Mouse (Mus musculus) layer of hippocampus, postnatal 25 days (tissue): ENCODE results near the gene Btbd9. TPM values are rescaled to one million over a fixed set of nuclear protein-coding genes. Genes with fewer than 3 reads are reported as not detected.

Experiments
- DNase-seq, 2 experiments: peaks; one replicate each; pipeline ENCODE4 v3.0.0; 2022; ENCODE audit warnings: mixed read lengths in 2 of 2, low spot score in 1 of 2; ENCODE audit errors: extremely low spot score in 1 of 2
- total RNA-seq, 2 experiments: library from RNA; stranded (reverse); gene quantifications; 2 replicates each; pipeline ENCODE4 v1.2.3; 2021

Btbd9 gene
- total RNA-seq, 2 experiments from 2014 or later: 138 to 162 TPM

GRCm38 (mm10) chr17:30490601-30491000 lies 85.7 kb downstream of the Btbd9 start:
- DNase-seq: no peak

GRCm38 (mm10) chr17:30490086-30490485 lies 86.2 kb downstream of the Btbd9 start:
- no peak for DNase-seq

- DNase-seq: no peak
Observed at GRCm38 (mm10) chr17:30489629-30490028, 86.7 kb downstream of the Btbd9 start.

DNA sequence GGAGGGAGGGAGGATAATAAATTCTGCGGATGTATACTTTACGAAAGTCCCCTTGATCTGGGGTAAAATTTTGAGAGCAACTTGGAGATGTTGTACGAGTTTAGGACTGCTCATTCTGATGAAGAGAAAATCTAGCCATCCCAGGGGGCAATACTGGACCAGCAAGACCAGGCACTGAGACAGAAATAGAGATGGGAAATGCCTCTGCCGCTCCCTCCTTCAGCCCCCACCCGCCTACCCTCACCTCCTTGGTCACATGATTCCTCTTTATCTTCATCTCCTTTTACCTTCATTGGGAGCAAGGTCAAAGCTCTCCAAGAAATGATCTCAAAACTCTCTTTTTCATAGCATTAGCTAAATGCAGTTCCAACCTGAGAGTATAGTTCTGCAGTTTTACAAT lies 88.6 kb downstream of the Btbd9 start:
- DNase-seq: no peak

DNA sequence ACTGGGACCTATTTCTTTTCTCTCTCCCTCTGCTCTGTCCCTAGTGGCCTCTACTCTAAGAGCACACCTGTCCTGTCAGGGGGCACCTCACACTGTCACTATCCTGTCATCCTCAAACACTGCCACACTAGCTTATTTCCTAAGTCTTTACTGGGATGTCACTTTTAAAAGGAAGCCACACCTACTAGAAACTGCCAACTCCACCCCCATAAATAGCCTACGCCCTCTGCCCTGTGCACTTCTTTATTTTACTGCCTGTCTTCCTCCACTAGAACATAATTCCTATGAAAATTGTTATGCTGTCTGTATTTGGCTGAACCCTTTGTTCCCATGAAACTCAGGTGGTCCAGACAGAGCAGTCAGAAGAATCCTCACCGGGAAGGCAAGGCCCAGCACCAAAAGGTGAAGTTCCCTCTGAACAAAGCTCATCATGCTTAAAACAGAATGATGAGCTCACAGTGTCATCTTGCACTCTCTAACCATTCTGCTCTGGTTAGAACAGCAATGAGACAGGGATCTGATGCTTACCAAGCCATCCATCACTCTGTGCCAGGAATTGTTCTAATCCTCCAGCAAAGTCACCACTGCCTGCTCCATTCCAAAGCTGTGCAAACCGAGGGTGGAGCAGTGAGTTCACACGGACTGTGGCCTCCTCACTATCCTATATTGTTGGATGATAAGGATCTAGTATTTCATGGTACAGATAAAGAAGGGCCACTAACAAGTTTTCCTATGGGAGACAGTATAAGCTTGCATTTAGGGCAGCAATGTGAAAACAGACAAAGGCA lies 91.0 kb downstream of the Btbd9 start:
- peak in 1 of 2 experiments; percentile 2 for DNase-seq

DNA sequence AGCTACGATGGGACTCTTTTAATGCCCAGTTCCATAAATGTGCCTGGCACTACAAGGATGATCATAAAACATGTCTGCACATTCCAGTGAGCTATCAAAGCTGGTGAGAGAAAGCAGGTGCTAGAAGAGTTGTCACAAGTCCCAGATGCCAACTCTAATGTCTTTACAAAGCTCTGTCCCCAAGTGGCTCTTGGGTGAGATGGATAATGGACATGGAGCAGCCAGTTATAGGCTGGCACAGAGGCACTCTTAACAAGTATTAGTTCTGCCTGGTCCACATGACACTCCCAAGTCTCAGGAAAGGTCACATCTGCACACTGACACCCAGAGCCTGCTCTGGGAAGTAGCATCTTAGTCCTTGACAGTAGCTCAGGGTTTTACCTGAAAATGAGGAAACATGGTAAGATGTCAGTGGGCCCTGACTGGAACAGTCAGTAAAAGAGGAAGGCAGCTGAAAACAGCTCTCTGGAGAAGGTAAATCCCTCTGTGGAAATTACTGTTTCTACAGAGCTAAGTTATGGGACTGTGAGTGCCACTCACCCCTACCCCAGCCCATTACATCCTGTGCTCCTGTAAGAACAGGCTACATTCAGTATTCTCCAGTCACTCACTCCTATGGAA lies 91.7 kb downstream of the Btbd9 start:
- no peak for DNase-seq

DNA sequence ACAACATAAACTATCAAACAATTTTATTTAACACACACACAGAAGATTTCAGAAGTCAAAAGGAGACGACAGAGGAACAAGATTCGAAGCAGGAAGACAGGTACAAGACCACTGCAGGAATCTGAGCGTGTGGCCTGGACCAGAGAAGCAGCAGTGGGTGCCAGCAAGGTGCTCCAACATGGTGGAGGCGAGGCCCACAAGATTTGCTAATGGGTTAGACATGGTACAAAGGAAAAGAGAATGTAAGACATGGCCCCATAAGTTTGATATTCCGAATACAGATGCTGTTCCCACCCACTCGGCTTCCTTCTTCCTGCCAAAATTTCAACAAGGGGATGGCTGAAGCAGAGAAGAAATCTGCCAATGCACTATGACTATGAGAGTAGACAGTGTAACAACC lies 94.5 kb downstream of the Btbd9 start:
- DNase-seq: peak in 1 of 2 experiments; percentile 4

- DNase-seq: no peak
Observed at GRCm38 (mm10) chr17:30481341-30481740, 94.9 kb downstream of the Btbd9 start.

GRCm38 (mm10) chr17:30480381-30480780 lies 95.9 kb downstream of the Btbd9 start:
- DNase-seq: no peak

- DNase-seq: no peak
Observed at GRCm38 (mm10) chr17:30478181-30478580, 98.1 kb downstream of the Btbd9 start.

DNA sequence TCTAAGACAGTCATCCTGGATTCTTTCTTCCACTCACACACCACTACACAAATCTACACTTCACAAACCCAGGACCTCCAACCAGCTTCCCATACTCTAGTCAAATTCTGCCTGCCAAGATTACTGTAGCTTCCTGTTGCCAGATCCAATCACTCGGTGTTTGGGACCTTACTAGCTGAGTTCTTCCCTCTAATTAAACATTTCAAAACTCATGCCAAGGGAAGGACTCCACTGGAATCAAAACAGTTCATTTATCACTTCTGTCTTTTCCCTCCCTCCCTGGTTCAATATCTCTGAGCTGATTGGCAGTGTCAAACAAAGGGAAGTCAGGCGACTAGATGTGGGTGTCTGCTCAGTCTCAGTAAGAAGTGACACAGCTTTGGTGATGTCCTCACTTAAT lies 101.7 kb downstream of the Btbd9 start:
- DNase-seq: no peak

DNA sequence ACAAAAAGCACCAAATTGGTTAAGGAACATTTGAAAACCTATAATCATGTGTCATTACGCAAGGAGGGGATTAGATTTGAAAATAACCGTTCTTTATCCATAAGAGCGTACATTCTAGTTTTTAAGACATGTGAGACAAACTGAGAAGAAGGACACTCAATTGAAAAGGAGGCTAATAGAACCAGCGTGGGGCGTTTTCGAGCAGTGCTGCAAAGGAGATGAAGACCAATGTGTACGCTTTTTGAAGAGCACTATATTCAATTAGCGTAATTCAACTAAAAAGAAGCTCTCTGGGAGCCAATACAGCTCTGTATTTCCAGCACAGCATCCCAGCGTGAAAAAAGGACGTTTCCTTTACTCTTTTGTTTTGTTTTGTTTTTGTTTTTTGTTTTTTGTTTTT lies 103.5 kb downstream of the Btbd9 start:
- no peak for DNase-seq

DNA sequence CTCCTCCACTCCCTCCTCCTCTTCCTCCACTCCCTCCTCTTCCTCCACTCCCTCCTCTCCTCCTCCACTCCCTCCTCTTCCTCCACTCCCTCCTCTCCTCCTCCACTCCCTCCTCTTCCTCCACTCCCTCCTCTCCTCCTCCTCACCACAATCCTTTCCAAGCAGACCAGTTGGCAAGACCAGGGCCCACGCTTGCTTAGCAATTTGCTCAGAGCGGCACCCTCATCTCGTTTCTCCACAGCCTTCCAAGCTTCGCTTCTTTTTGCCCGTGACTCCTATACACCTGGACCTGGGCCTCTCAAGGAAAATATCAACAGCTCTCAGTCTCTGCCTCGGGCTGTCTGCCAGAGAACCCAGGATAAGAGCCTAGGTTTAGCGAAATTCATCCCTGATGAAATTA lies 104.8 kb downstream of the Btbd9 start:
- no peak for DNase-seq

DNA sequence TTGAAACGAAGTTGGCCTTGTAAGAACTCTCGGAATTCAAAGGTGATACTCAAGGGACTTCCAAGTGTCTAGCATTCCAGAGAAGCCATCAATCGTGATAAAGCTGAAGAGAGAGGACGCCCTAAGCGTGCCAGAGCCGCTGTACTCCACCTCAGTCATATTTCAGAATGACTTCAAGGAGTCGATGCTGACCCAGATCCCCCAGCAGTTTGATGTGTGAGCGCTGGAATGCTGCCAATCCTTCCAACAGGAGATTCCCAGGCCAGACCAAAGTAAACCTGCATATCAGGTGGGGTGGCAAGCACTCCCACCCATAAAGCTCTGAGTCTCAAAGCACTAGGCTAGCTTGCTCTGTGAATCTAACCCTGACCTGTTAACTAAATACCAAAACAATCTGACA lies 105.5 kb downstream of the Btbd9 start:
- DNase-seq: no peak

GRCm38 (mm10) chr17:30470286-30470685 lies 106.0 kb downstream of the Btbd9 start:
- no peak for DNase-seq

- no peak for DNase-seq
Observed at GRCm38 (mm10) chr17:30469511-30470076, 106.7 kb downstream of the Btbd9 start.

GRCm38 (mm10) chr17:30468368-30468767 lies 107.9 kb downstream of the Btbd9 start:
- no peak for DNase-seq

DNA sequence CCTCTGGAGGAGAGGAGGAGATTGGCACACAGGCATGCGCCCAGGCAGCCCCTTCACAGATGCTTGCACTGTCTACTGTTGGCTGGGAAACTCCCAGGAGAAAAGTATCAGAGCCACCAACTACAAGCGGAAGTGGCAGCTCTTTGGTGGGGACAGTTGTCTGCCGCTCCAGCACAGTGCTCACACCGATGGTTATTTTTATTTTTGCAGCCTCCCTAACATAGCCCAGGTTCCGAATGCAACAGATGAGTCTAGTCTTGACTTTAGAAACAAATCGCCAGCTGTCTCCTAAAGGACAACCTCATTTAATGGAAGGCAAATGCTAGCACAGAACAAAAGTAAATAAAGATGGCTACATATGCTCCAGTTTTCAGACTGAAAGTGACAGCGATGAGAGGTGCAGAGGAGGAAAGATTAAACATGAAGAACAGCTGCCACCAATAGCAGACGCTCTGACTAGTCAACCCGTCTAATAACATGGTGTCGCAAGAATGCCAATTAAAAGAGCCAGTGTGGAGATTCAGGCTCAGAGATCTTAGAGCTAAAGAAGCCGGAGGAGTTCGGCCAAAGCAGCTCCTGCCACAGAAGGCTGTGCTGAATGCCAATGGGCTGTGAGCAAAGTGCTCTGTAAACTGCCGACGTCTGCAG lies 108.6 kb downstream of the Btbd9 start:
- no peak for DNase-seq

GRCm38 (mm10) chr17:30465060-30465762 lies 111.1 kb downstream of the Btbd9 start:
- no peak for DNase-seq

GRCm38 (mm10) chr17:30464240-30464745 lies 112.0 kb downstream of the Btbd9 start:
- no peak for DNase-seq
